Mouse (Mus musculus) kidney, adult 2 months (tissue): ENCODE results near the gene Rap1gap2. TPM values are rescaled to one million over a fixed set of nuclear protein-coding genes. Genes with fewer than 3 reads are reported as not detected.

ENCODE experiments used
- DNase-seq: peaks from one replicate; pipeline ENCODE4 v3.0.0; 2021
- H3K27ac ChIP-seq: fragments of 200-500 bp; 2 replicates; pipeline ENCODE4 v1.5.1; 2012; ENCODE audit warnings: low read depth, low read length, control low read depth, inconsistent platforms; ENCODE audit not compliant: insufficient read depth
- H3K27me3 ChIP-seq: fragments of 200-500 bp; replicated peaks from 2 replicates; pipeline ENCODE4 v1.6.1; 2012; ENCODE audit warnings: mild to moderate bottlenecking, moderate library complexity, low read length, inconsistent platforms; ENCODE audit not compliant: control insufficient read depth, insufficient read depth
- H3K36me3 ChIP-seq: fragments of 200-500 bp; 2 replicates; pipeline ENCODE4 v1.6.1; 2012; ENCODE audit warnings: mild to moderate bottlenecking, moderate library complexity, low read length, inconsistent platforms; ENCODE audit not compliant: control insufficient read depth, insufficient read depth
- H3K4me1 ChIP-seq: fragments of 200-500 bp; 2 replicates; pipeline ENCODE4 v1.6.1; 2011; ENCODE audit warnings: low read length; ENCODE audit not compliant: control insufficient read depth, insufficient read depth
- H3K4me3 ChIP-seq: fragments of 200-500 bp; 2 replicates; pipeline ENCODE4 v1.5.1; 2011; ENCODE audit warnings: mild to moderate bottlenecking, low read depth, low read length, control low read depth; ENCODE audit not compliant: insufficient read depth
- CTCF ChIP-seq: fragments of 200-500 bp; conservative IDR thresholded peaks from 2 replicates; pipeline ENCODE4 v1.5.1; 2011; ENCODE audit warnings: low read depth, mild to moderate bottlenecking, control low read depth, low read length, moderate library complexity, mixed read lengths; ENCODE audit not compliant: insufficient read depth, insufficient read length
- POLR2A ChIP-seq: fragments of 200-500 bp; IDR thresholded peaks from one replicate; pipeline ENCODE4 v1.6.1; 2011; ENCODE audit warnings: low read depth, low read length, control low read depth
- WGBS: fragments of 180-500 bp; shearing (Covaris S2); methylation state at CpG from one replicate; pipeline ENCODE4 v1.1.7; 2018; 5-methylcytosine and 5-hydroxymethylcytosine counted together
- polyA plus RNA-seq: library from polyadenylated mRNA; depleted of rRNA; stranded (reverse); fragments of >200 nt; gene quantifications from 2 replicates; pipeline ENCODE4 v1.2.3, GENCODE M21; 2012

Rap1gap2 gene
- polyA plus RNA-seq, 1 experiment, result 24.9 TPM

DNA sequence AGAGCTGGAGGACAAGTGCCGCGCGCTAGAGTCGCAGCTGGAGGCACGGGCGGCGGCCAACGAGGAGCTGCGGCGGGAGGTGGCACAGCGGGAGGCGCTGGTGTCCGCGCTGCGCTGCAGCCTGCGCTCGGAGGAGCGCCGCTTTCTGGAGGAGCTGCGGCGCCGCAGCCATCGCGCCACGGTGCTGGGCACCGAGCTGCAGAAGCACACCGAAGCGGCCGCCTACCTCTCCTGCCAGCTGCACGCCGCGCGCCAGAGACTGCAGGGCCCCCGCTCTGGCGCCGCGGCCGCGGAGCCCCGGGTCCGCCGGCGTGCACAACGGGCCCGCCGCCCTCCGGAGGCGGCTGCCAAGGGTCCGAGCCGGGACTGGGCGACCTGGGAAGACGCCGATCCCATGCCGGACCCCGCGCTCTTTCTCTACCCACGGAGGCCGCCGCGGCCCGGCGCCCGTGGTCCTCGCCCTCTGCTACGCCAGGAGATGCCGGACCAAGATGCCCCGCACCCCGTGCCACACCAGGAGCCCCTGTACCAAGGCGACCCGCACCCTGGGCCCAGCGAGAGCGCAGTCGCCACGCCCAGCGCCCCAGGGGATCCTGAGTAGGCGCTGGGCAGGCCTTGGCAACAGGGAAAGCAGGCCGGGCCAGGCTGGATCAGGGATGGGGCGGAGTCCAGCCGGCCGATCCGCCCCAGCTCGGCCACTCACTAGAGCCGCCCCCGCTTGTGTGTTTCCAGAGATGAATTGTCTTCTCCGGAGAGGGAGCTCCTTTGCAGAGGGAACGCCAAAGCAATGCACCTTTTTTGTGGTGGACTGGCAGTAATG is 27.5 kb upstream of the Rap1gap2 start:
- DNase-seq, result peak; percentile 92
- Histone ChIP-seq H3K36me3 (no peaks in the 10 kb centered on the region), H3K27me3 (no peaks in the 10 kb centered on the region), H3K4me3 (peak overlapping the region; percentile 69), H3K27ac (peak overlapping the region; percentile 78), H3K4me1 (peaks cover 18% of the 10 kb centered on the region)
- under 1% methylated on average over 86 of the region's 86 CpGs for WGBS
- TF ChIP-seq POLR2A (no peak), CTCF (peak; percentile 65)

DNA sequence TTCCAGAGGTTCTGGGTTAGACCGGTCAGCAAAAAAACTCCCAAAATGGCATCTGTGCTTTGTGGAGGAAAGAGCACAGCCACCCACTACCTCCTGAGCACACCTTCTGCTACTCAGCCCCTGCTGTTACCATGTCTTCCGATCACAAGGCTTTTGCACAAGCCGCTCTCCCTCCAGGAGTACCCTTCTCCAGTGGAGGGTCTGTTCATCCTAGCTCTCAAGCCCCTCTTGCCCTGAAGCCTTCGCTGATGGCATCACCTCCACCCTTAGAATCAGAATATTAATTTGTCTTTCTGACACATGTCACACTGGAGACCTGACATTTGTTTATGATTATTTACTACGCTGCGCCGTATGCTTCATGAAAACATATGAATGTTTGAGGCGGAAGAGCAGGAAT is 26.8 kb upstream of the Rap1gap2 start:
- no peaks in the 10 kb centered on the region for H3K27me3 ChIP-seq
- 21% methylated on average over 8 of the region's 8 CpGs for WGBS

DNA sequence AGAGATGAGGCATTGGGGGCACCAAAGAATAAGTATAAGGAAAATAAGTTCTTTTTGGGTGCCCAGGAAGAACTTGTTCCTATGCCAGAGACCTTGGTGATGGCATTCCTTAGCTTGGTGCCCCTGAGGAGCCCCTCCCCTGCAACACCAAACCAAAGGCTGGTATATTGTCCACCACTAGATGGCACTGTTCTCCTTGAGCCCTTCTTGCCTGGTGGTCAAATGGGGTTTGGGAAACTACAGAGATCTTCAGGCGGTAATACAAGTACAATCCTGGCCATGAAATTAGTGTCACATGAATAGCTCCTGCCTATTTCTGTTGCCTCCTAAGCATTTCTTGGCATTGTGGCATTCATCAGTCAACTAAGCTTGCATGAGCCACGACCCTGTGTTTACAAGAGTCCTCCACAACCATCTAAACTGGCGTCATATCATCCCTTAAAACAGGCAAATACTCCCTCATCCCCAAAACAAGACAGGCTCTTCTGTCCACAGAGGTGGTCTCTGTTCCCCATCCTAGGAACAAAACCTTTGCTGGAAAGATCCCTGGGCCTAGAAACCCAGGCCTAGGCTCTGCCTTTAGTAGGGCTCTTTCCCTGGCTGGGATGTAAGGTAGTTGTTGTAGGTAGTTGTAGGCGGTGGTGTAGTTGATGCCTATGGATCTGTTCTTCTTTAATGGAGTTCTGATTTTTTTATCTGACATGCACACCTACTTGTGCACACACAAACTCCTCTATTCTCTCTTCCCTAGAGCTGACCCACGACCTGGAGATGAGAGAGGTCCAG is 24.0 kb upstream of the Rap1gap2 start:
- peak; percentile 74 for DNase-seq
- peaks cover 15% of the 10 kb centered on the region for H3K4me1 ChIP-seq
- H3K4me3 ChIP-seq, result no peak overlapping the region
- no peaks in the 10 kb centered on the region for H3K36me3 ChIP-seq
- H3K27ac ChIP-seq, result no peak overlapping the region
- H3K27me3 ChIP-seq, result no peaks in the 10 kb centered on the region
- 68% methylated on average over 5 of the region's 5 CpGs for WGBS
- TF ChIP-seq POLR2A, result no peak
- TF ChIP-seq CTCF, result peak; percentile 87

More for the DNA sequence above, 26.8 kb upstream of the Rap1gap2 start:
- Histone ChIP-seq H3K27ac (peak overlapping the region; percentile 13; the same call in 1 of the 2 replicates), H3K36me3 (no peaks in the 10 kb centered on the region), H3K4me3 (peak overlapping the region; percentile 69), H3K4me1 (peaks cover 18% of the 10 kb centered on the region)
- DNase-seq, result no peak
- TF ChIP-seq CTCF (no peak), POLR2A (no peak)

DNA sequence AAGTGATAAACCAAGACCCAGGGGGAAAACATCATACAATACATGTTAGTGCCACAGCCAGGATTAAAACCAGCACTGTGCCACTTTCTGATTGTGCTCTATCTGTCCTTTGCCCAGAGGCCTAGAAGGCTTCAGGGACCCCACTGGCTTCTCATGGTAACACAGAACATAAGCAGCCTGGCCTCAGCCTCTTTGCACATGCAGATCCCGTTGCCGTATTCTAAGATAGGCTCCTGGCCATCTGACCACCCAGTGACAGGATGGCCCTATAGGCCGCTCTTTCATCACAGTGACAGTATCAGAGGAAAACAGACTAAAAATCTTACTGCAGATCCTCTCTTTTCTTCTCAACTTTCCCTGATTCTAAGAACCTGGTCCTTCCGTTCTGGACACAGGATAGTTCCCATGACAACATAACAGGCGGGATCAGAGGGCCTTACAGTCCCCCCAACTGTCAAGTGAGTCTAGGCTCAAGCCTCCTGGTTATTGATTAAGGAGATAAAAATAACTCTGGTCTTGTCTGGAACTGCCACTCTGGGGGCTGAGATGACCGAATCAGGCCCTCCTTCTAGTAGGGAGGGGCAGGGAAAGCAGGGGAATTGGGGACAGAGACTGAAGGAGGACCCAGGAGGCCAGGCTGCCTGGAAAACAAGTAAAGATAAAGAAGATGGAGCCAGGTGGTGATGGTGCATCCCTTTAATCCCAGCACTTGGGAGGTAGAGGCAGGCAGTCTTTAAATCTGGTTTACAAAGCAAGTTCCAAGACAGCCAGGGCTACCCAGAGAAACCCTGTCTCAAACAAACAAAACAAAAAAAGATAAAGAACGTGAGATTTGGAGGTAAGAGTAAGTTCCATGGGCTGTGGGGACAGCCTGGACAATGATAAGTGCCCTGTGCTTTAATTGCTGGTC is 21.4 kb upstream of the Rap1gap2 start:
- Histone ChIP-seq H3K4me1 (peaks cover under 1% of the 10 kb centered on the region; the same call in 1 of the 2 replicates), H3K4me3 (no peak overlapping the region), H3K36me3 (no peaks in the 10 kb centered on the region), H3K27ac (no peak overlapping the region), H3K27me3 (no peaks in the 10 kb centered on the region)
- TF ChIP-seq POLR2A, result no peak
- TF ChIP-seq CTCF, result no peak
- 80% methylated on average over 7 of the region's 7 CpGs for WGBS
- DNase-seq, result no peak

DNA sequence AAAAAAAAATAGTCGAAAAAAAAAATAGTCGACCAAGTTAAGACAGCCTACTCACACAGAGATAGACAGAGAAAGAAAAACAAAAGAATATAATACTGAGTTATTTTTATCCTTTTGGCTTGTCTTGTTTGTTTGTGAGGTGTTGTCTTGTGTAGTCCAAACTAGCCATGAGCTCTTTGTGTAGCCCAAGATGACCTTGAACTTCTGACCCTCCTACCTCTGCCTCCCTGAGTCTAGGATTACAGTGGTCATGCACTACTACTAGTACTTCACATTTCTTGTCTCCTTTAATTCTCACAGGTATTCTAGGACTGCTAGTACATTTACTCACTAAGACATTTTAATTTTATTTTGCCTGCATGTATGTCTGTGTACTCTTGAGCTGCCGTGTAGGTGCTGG is 16.8 kb upstream of the Rap1gap2 start:
- Histone ChIP-seq H3K27ac (no peak overlapping the region), H3K27me3 (no peaks in the 10 kb centered on the region), H3K4me1 (no peaks in the 10 kb centered on the region), H3K4me3 (no peak overlapping the region), H3K36me3 (no peaks in the 10 kb centered on the region)
- DNase-seq, result no peak
- TF ChIP-seq POLR2A (no peak), CTCF (no peak)
- WGBS, result 95% methylated on average over 3 of the region's 3 CpGs

DNA sequence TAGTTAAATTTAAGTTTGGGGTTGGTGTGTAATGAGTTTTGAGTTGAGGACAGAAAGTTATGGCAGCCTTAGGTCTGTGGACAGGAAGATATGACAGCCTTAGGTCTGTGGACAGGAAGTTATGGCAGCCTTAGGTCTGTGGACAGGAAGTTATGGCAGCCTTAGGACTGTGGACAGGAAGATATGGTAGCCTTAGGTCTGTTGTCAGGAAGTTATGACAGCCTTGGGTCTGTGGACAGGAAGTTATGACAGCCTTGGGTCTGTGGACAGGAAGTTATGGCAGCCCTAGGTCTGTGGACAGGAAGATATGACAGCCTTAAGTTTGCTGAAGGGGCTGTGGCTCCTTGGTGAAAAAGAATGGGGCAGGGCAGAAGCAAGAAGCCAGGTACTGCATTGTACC is 14.6 kb upstream of the Rap1gap2 start:
- H3K27me3 ChIP-seq, result no peaks in the 10 kb centered on the region
- H3K36me3 ChIP-seq, result no peaks in the 10 kb centered on the region
- TF ChIP-seq CTCF (no peak), POLR2A (no peak)
- no peaks in the 10 kb centered on the region for H3K4me1 ChIP-seq
- no peak overlapping the region for H3K4me3 ChIP-seq
- no peak overlapping the region for H3K27ac ChIP-seq
- no peak for DNase-seq

DNA sequence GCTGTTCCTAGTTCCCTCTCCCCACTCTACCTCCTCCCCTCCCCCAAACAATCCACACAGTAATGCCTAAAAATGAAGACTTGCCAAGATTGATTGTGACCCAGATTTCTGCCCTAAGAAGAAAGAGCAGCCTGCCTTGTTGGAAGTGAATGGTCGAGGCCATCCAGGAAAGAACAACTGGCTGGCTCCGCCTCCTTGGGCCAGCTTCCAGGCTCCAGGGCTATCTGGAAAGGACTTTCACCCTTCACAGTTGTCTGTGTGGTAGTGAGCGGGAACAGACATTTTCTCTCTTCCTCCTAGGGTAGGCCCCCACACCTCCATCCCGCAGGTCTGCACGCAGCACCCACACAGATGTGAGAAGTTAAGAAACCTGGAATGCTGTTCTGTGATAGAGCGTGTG is 13.0 kb upstream of the Rap1gap2 start:
- no peaks in the 10 kb centered on the region for H3K36me3 ChIP-seq
- H3K27me3 ChIP-seq, result no peaks in the 10 kb centered on the region; the same call in 1 of the 2 replicates
- no peak overlapping the region for H3K4me3 ChIP-seq
- no peaks in the 10 kb centered on the region for H3K4me1 ChIP-seq
- TF ChIP-seq POLR2A (no peak), CTCF (no peak)
- H3K27ac ChIP-seq, result no peak overlapping the region
- DNase-seq, result peak; percentile 89
- WGBS, result 52% methylated on average over 6 of the region's 6 CpGs
